Mouse (Mus musculus) embryo, embryonic 10.5 days (tissue): Measurements from ENCODE around the gene Fasn.
A peak's percentile ranks its signal among the peaks of the same experiment; 100 is the strongest.
"Not testable (repeated sequence)": the region's sequence is repeated elsewhere in the genome, so short reads cannot be mapped to it uniquely, and the experiment has no call there.

Source experiments
- DNase-seq: peaks from one replicate; pipeline ENCODE4 v3.0.0-alpha.2; 2015; ENCODE audit warnings: low spot score

Gene Fasn

DNA sequence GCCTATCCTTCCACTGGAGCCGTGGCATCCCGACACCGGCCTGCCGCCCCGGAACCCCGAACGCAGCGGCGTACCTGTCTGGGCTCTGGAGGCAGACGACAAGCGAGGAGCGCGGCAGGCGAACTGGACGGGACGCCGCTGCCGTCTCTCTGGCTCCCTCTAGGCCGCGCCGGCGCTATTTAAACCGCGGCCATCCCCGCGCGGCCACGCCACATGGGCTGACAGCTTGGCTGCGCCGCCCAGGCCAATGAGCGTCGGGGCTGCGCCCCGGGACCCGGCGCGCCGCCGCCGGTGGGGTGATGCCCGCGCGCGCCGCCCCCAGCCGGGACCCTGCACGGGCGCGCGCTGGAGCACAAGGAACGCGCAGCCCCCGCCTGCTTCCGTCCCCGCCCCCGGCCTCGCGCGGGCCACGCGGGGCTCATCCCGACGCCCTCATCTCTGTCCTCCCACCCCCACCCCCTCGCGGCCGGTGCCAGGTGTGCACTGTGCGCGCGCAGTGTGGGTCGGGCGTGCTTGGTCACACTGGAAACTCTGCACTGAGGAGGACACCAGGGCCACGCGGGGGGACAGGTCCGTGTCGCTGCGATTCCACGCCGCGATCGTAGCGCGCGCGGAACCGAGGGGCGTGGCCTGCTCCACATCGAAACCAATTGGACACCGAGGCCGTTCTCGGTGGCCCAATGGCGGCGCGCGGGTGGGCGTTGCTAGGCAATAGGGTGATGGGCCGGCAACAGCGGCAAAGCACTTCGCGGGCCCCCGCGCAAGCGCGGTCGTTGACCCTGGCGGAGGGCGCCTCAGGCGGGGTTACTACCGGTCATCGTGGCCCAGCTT, at the start of gene Fasn:
Gene Fasn (minus strand): TSS at position 592 of the 831 bp plus-strand sequence.
- peak; percentile 97 for DNase-seq

DNA sequence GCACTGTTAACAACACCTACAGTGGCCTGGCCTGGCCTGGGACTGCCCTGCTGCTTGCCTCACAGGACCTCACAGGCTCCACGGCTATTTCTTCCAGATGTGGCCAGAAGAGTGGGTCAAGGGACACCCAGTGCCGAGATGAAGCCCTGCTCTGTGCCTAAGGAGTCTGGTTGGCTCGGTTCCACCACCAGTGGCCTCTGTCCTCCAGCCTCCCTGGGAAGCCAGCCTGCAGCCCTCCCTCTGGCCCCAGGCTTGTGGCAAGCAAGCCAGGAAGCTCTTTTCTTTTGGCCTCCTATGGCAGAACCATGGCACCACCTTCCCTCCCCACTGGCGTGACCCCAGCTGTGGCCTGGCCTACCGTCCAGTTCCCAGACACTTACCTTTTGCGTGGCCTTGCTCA, 48.9 kb upstream of the Fasn start:
- no peak for DNase-seq

DNA sequence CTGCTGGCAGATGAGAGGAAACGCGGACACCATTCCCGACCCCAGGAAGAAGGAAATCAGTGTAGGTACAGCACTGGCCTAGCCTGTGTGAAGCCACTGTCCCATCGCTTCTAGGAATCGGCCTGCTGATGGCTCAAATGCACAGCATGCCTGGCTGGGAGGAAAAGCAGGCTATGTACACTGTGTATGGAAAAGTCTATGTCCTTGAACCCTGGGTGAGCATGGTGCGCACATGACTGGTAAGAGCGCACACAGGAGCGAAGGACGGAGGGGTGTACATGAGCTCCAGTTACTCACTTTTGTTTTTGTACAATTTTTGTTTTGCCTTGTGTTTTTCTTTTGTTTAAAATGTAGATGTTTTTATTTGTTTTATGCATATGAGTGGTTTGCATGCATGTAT, 47.2 kb upstream of the Fasn start:
- no peak for DNase-seq

DNA sequence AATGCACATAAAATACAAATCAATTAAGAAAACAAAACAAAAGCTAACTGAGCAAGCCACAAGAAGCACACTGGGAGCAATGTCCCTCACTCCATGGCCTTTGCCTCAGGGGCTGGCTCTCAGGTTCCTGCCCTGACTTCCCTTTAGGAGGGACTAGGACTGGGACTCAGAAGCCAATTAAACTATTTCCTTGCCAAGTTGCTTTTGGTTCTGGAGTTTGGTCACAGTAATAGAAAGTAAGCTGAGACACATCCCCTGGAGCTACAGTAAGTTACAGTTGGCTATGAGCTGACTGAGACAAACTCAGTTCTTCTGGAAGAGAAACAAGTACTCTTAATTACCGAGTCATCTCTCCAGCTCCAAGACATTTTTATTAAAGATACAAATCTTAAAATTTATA, 41.5 kb upstream of the Fasn start:
- no peak for DNase-seq

DNA sequence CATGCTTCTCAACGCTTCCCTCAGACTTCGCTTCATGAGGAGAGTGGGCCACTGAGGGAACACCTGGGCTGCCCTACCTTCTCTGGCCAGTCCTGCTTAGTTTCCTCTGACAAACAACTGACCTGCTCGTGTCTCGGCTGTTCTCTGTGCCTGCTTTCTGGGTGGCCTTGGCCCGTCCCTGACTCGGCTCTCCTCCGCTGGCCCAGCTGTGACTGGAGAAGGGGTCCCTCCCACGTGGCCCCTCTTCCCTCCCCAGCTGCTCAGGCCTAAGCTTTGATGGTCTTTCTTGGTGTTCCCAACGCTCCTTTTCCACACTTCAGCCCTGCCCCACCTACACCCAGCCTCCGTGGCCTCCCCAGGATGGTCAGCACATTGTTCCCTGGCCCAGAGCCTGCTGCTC, 38.5 kb upstream of the Fasn start:
- DNase-seq: no peak

DNA sequence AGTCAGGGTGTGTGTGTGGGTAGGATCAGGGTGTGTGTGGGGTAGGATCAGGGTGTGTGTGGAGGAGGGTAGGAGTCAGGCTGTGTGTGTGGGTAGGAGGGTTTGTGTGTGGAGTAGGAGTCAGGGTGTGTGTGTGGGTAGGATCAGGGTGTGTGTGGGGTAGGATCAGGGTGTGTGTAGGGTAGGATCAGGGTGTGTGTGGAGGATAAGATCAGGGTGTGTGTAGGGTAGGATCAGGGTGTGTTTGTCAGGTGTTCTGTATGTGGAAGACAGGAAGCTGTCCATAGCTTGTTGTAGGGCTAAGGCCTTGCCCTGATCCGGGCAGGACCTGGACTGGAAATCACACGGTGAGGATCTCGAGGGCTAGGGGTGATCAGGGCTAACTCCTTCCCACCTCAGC, 31.6 kb upstream of the Fasn start:
- not testable (repeated sequence) for DNase-seq

DNA sequence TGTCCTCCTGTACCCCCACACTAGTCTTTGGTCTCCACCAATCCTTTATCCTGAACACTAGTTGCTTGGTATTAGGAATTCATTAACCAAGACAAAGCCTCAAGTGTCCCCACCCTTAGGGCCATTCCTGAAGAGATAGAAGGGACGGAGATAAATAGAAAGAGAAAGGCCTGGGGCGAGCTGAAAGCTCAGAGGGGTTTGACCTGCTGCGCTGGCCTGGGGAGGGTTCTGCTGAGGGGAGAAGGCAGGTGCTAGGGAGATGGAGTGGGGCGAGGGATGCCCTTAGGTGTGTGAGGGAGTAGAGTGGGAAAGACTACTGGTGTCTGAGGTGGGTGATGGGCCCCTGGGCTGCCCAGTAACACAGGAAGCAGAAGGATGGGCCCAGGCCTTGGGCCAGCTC, 29.4 kb upstream of the Fasn start:
- DNase-seq: no peak

DNA sequence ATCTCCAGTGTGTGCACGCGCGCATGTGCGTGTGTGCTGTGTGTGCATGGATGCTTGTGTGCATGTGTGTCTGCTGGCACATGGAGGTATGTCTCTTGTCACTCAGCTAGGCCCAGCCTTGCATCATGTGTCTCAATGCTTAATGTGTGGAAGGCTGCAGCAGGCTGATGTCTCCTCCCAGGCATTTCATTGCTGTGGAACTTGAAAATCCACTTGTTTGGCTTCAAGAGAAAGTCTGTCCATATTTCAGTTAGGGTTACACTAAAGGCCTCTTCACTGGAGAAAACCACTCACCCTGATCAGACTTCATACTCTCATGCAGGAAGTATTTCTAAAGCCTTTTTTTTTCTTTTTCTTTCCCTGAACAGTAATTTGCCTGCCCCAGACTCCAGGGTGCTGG, 28.8 kb upstream of the Fasn start:
- no peak for DNase-seq

DNA sequence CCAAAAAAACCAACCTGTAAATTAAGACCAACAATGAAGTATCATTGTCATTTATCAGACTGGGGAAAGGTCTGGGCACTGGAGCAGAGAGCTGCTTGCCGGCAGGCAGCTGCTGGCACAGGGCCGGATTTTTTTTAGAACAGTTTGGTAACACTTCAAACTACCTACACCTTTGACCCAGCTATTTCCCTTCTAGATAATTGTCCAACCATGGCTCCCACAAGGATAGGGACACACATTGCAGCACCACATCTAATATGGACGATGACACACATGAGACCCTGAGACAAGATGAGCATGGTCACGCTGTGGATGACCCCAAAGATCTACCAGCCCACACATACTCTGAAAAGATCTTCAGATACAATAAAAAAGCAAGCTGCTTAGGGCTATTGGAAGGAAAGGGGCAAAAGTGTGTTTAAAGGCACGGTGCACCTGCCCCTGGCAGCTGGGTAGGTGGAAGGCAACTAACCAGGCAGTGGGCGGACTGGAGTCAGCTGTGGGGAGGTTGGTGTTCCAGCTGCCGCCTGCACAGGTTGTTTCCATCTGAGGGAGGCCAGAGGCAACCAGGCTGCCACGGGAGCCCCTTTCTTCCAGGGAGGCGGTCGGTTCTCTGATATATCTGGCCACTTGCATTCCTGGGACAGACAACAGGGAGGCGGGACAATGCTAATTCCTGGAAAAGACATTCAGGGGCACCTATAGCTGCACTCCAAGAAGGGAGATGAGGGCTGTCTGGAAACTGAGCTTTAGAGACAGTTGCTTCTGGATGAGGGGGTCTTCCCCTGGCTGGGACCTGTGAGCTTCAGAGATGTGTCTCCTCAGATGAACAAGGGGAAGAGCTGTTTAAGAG, 28.0 kb upstream of the Fasn start:
- DNase-seq: no peak

DNA sequence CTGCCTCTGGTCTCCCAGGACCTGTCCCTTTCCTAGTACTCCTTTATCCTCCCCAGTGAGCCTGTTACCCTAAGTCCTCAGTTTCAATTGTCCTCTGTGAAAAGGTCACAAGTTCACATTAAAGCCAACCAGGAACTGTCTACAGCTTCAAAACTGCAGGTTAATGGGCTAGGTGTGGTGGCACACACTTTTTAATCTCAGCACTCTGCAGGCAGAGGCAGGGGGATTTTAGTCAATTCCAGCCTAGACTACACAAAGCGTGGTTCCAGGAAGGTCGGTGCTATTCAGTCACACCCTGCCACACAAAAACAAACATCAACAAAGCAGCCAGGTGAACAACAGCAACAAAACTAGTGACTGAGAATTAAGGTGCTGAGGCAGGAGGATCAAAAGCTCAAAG, 27.2 kb upstream of the Fasn start:
- no peak for DNase-seq

DNA sequence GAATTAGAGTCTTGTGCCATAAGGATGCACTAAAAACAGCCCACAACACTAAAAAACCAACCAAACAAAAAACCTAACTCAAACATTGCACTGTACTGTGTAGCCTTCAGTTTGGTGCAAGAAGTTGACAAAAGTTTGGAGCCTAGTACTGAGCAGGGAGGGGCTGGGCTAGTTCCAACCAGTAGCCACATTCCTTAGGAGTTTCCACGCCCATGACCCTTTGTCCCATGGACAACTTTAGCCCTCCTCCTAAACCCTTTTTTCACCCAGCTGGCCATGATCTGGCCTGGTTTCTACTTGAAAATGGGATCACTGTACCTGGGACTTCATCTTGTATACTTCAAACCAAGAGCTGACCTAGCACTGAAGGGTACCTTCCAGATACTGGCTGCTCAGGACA, 26.8 kb upstream of the Fasn start:
- DNase-seq: no peak

DNA sequence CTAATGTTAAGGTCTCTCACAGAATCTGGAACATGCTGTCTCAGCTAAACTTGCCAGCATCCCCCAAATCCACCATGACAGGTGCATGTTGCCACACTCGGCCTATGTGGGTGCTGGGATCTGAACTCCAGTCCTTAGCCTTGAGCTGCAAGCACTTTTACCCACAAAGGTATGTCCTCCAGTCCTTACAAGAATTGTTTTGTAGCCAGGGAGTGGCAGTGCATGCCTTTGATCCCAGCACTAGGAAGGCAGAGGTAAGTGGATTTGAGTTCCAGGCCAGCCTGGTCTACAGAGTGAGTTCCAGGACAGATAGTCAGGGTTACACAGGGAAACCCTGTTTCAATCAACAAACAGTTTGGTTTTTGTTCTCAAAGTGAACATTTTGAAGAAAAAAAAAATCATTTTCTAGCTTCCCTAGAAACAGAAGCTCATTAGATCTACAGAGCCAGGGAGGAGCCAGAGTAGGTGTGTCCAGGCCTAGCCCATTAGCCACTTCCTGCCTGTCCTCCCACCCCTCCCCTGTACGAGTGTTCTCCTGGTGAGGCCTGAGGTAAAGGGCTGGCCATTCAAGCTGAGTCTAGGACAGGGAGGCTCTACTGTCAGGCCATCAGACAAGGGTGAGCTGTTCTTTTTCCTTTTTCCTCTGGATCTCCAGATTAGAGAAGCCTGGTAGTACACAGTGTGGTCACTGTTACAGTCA, 26.1 kb upstream of the Fasn start:
- DNase-seq: no peak

DNA sequence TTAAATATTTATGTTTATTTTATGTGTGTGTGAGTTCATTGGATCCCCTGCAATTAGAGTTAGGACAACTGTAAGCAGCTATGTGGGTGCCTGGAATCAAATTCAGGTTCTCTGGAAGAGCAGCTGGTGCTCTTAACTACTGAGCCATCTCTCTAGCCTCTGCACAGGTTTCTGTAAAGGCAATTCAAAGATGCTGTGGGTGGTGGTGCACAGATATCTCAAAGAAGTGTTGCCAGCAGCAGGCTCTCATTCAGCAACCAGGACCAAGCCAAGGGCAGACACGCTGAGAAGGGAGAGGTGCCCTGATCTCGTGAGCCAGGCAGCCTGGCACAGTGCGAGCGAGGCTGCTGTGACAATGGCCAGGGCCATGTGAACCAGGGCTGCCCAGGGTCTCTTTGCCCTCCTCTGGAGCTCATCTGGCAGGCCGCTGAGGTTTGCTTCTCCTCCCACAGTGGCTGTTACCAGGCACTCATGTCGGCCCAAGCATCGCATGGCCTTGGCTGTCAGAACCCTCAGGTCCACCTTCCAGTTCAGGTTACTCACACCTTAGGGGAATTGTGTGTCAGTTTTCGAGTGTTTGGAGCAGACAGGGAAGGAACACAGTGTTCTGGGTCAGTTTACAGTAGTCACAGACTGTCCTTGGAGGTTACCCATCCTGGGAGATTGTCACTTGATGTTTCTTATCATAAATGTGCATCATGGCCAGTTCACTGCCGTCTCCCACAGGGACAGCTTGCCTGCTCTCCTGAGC, 22.6 kb upstream of the Fasn start:
- no peak for DNase-seq

DNA sequence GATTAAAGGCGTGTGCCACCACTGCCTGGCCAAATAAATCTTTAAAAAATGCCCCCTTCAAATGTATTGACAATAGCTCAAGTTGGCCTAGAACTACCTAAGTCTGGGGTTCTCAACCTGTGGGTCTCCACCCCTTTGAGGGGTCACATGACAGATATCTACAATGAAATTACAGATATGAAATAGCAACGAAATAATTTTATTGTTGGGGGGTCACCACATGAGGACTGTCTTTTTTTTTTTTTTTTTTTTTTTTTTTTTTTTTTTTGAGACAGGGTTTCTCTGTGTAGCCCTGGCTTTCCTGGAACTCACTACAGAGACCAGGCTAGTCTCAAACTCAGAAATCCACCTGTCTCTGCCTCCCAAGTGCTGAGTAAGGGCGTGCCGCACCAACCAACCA, 20.0 kb upstream of the Fasn start:
- no peak for DNase-seq

DNA sequence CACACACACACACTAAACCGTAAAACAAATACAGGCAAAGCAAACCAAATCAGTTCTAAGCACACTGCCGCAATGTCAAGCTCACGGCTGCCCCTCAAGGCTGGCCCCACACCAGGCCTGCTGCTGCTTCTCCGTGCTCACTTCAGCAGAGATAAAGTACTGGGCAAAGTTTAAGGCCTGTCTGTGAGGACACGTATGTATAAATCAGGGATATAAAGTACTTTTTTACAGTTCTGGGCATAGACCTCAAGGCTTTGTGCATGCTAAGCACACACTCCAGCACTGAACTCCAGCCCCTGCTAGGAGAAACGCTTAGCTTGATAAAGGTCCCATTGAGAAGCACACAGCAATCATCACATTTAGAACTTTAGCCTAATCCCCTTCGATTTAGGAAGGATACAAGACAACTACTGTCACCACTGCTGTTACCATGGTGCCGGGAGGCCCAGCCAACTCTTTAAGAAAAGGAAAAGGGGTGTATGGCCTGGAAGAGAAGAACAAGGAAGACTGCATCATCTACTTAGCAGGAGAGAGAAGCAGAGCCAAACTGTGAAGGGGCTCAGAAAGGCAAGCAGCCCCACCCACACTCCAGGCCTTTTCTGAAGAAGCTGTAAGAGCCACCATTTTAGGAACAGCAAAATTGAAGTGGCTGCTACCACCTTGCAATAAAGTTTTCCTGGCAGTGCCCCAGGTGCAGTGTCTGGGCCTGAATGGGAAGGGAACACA, 9.4 kb upstream of the Fasn start:
- DNase-seq: peak; percentile 29

DNA sequence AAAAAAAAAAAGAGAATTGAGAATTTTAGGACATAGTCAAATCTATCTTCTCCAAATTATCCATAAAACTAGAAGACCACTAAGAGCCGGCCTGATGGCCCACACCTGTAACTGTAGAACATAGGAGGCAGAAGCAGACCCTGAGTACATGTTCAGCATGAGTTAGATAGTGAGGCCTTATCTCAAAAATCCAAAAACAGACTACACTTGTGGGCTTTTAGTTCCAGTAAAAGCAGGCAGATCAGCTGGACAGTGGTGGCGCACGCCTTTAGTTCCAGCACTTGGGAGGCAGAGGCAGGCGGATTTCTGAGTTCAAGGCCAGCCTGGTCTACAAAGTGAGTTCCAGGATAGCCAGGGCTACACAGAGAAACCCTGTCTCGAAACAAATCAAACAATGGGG, 8.6 kb upstream of the Fasn start:
- not testable (repeated sequence) for DNase-seq

DNA sequence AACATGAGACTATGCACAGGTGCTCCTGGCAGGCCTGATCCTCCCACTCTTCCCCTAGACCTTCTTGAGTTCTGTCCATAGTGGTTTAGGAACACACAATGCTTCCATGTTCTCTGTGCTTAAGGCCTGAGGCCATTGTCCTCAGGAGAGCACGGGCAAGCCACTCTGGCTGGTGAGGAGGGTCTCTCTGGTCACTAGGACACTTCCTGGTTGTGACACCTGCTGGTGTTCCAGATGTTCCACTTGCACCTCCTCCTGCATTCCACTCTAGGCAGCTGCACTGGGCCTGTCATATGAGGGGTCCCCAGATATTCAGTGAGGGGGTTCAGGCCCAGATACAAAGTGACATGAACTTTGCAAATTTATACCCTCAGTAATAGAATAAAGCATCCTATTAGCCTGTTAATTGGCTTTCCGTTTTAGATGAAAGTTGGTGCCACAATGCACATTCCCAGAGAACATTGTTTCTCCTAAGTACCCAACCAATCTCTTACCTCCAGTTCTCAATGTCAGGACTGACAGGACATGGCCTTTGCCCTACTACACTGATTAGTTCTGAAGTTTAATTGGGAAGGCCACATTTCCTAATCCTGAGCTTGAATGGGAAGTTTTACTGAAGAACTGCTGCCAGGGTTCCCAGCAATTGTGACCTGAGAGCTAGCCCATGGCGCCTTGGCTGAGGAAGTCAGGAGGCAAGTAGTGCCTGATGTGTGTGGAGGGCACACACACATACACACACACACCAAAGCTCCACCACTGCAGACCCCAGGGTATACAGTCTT, 7.5 kb upstream of the Fasn start:
- no peak for DNase-seq

DNA sequence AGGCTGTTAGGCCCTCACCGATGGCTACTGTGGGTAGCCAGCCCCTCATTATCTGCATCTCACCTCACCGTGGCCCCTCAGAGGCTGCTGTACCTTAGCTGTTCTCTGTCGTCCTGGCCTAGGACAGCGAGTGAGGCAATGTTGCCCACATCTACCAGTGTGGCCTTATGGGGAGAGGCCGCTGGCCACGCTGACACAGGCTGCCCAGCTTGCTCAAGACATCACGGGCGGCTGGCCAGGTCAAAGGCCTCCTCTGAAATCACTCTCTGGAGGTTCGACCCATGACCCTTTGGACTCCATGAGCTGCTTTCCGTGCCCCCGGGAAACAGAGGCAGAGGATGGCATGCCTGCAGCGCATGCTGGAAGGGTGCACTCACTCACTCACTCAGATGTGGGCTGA, 6.3 kb upstream of the Fasn start:
- DNase-seq: no peak

DNA sequence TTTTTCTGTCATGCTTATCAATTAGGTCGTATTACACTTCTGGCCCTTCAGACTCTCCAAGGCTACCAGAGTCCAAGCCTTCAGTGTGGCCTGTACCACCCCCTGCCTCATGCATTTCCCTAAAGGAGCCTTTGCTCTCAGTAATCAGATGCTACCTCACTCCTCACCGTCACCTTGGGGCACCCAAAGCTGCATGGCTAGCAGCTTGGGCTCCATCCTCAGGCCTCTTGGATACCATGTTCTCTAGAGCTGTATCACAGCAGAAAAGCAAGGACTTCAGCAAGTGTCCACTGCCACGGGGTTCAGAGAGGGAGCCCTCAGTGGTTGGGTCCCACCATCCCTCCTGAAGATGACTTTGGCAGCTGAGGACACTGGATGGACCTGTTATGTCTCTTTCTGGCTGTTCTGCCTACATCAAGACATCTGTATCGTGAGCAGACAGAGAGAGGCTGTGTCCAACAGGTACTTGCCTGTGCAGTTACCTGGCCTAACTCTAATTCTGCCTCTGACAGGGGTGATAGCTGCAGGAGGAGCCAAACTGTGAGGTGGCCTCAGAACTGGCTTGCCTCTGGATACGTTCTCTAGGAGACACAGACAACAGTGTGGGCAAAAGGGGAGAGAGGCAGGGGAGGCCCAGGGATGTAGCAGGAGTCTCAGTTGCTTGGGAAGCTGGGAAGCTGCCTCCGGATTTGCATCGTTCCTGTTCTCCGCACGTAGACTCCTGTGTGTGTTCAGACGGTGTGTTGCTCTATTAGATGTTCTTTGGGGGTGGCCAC, 5.6 kb upstream of the Fasn start:
- no peak for DNase-seq

DNA sequence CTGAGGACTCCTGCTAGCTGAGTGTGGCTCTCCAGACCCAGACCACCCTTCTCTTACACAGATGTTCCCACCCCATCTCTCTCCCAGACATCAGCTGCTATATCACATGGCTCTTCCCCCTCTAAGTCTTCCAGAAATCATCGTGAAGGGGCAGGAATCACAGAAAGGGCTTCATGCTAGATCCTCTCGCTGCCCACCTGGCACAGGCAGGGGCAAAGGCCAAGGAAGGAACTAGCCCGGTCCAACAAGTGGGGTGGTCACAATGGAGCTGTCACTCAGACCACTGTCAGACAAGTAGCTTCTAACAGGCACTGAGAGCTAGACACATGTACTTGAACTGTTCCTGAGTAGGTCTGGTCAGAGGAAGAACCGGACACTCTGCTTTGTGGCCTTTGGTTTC, 4.1 kb upstream of the Fasn start:
- no peak for DNase-seq
